Mouse (Mus musculus) ES-Bruce4 (cell line): ENCODE measurements around the gene Lmod1.

ENCODE experiments used
- CTCF ChIP-seq: IDR thresholded peaks from one replicate; pipeline ENCODE4 v1.8.1; 2011; ENCODE audit warnings: low read depth, low read length
- EP300 ChIP-seq: IDR thresholded peaks from 2 replicates; pipeline ENCODE4 v1.6.1; 2011; ENCODE audit warnings: low read depth, low read length; ENCODE audit not compliant: insufficient read depth
- POLR2A ChIP-seq: IDR thresholded peaks from one replicate; pipeline ENCODE4 v1.8.1; 2011; ENCODE audit warnings: low read length; ENCODE audit not compliant: insufficient read depth

- TF ChIP-seq CTCF (no peak), POLR2A (no peak), EP300 (no peak)
Measured at GRCm38 (mm10) chr1:135281841-135282240, 42.8 kb upstream of the Lmod1 start.
